Mouse (Mus musculus) brain, embryonic 14.5 days (tissue): Measurements from ENCODE around the gene Scn3b.

Experiments used
- CTCF ChIP-seq: fragments of 200-500 bp; IDR thresholded peaks from 2 replicates; pipeline ENCODE4 v1.5.1; 2012; ENCODE audit warnings: inconsistent platforms, mild to moderate bottlenecking, moderate library complexity, borderline replicate concordance; ENCODE audit not compliant: insufficient read depth, insufficient read length; ENCODE audit errors: extremely low read depth
- POLR2A ChIP-seq: fragments of 200-500 bp; IDR thresholded peaks from 2 replicates; pipeline ENCODE4 v1.6.1; 2012; ENCODE audit warnings: mild to moderate bottlenecking, inconsistent platforms, borderline replicate concordance; ENCODE audit not compliant: poor library complexity, insufficient read depth, insufficient read length, severe bottlenecking; ENCODE audit errors: extremely low read depth

GRCm38 (mm10) chr9:40224289-40224688, 44.7 kb upstream of the Scn3b start:
- TF ChIP-seq CTCF: peak; percentile 24; the same call in 1 of the 2 replicates
- no peak for TF ChIP-seq POLR2A
